Mouse (Mus musculus): ENCODE data around the gene Syngr1.
A peak's percentile ranks its signal among the peaks of the same experiment; 100 is the strongest.

Gene Syngr1

GRCm38 (mm10) chr15:80091121-80091955 is at the start of gene Syngr1, which contains the start of gene Rpl3:
TSS of gene Syngr1 (plus strand) at chr15:80091334.
TSS of gene Rpl3 (minus strand) at chr15:80091868.
- peak; percentile 88 for DNase-seq

GRCm38 (mm10) chr15:80042152-80042551 is 49.0 kb upstream of the Syngr1 start:
- no peak for DNase-seq

- DNase-seq, result no peak
Observed at GRCm38 (mm10) chr15:80044249-80044648, 46.9 kb upstream of the Syngr1 start.

GRCm38 (mm10) chr15:80045749-80046148 is 45.4 kb upstream of the Syngr1 start:
- DNase-seq, result no peak

GRCm38 (mm10) chr15:80047242-80047641 is 43.9 kb upstream of the Syngr1 start:
- DNase-seq, result no peak

GRCm38 (mm10) chr15:80047973-80048372 is 43.2 kb upstream of the Syngr1 start:
- DNase-seq, result no peak

- DNase-seq, result no peak
Observed at GRCm38 (mm10) chr15:80050093-80050492, 41.0 kb upstream of the Syngr1 start.

- DNase-seq, result no peak
Observed at GRCm38 (mm10) chr15:80051092-80051761, 39.9 kb upstream of the Syngr1 start.

GRCm38 (mm10) chr15:80051782-80052181 is 39.4 kb upstream of the Syngr1 start:
- DNase-seq, result no peak

- DNase-seq, result no peak
Observed at GRCm38 (mm10) chr15:80053381-80054033, 37.6 kb upstream of the Syngr1 start.

GRCm38 (mm10) chr15:80054034-80054710 is 37.0 kb upstream of the Syngr1 start:
- no peak for DNase-seq

GRCm38 (mm10) chr15:80058151-80058550 is 33.0 kb upstream of the Syngr1 start:
- DNase-seq, result no peak

- no peak for DNase-seq
Observed at GRCm38 (mm10) chr15:80059606-80060005, 31.5 kb upstream of the Syngr1 start.

- no peak for DNase-seq
Observed at GRCm38 (mm10) chr15:80060356-80061070, 30.6 kb upstream of the Syngr1 start.

GRCm38 (mm10) chr15:80061071-80061550 is 30.0 kb upstream of the Syngr1 start:
- DNase-seq, result no peak

GRCm38 (mm10) chr15:80062339-80062738 is 28.8 kb upstream of the Syngr1 start:
- no peak for DNase-seq

GRCm38 (mm10) chr15:80062821-80063220 is 28.3 kb upstream of the Syngr1 start:
- no peak for DNase-seq

GRCm38 (mm10) chr15:80064965-80065364 is 26.2 kb upstream of the Syngr1 start:
- DNase-seq, result no peak

GRCm38 (mm10) chr15:80065414-80065813 is 25.7 kb upstream of the Syngr1 start:
- no peak for DNase-seq

- DNase-seq, result no peak
Observed at GRCm38 (mm10) chr15:80066538-80066937, 24.6 kb upstream of the Syngr1 start.

- DNase-seq, result no peak
Observed at GRCm38 (mm10) chr15:80069171-80069570, 22.0 kb upstream of the Syngr1 start.

GRCm38 (mm10) chr15:80070095-80070644 is 21.0 kb upstream of the Syngr1 start:
- no peak for DNase-seq
